Mouse (Mus musculus): ENCODE results near the gene Crebbp. TPM values are rescaled to one million over a fixed set of nuclear protein-coding genes. Genes with fewer than 3 reads are reported as not detected.
A peak's percentile ranks its signal among the peaks of the same experiment; 100 is the strongest.
"Not testable (repeated sequence)": the region's sequence is repeated elsewhere in the genome, so short reads cannot be mapped to it uniquely, and the experiment has no call there.

The Crebbp gene
- 10 to 100 TPM; 39.3 to 40.0 TPM for total RNA-seq (2021)
- long read RNA-seq, experiment 1, partial matches to known transcripts: 1 of 6 reads
- long read RNA-seq, experiment 1, other reads (novel, unspliced or antisense): 5 of 6 reads
- long read RNA-seq, experiment 2, partial matches to known transcripts: 0 of 1 reads
- long read RNA-seq, experiment 2, other reads (novel, unspliced or antisense): 1 of 1 reads

DNA sequence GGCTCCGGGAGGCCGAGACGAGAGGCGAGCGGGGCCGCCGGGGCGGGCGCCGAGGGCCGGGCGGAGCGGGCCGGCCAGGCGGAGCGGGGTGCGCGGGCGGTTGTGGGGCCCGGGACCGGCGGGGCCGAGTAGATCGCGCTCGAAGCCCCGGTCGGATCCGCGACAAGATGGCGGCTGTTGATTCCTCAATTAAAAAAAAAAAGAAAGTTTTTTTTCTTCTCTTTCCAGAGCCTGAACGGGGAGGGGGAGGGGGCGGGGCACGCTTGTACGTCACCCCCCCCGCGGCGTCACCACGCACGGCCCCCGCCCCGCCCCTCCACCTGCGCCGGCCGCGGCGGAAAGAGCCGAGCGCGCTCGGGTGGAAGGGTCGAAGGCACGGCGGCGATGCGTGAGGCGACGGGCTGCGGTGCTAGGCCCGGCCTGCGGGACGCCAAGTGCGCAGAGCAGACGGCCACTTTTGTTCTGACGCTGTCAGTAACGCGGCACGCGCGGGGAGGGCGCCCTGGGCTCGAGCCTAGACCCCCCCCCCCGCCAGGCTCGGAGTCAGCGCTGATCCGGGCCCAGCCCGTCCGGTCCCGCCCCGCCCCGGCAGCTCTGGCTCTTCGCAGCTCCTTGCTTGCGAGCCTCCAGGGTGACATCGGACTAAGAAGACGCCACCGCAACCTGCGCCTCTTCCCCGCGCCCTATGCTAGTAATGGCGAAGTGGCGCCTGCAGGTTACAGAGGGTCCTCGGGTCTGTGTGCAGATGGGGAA lies at the start of gene Crebbp:
Gene Crebbp (minus strand): TSS at position 199 of the 753 bp plus-strand sequence.
- DNase-seq: peak; percentile 90 to 92

DNA sequence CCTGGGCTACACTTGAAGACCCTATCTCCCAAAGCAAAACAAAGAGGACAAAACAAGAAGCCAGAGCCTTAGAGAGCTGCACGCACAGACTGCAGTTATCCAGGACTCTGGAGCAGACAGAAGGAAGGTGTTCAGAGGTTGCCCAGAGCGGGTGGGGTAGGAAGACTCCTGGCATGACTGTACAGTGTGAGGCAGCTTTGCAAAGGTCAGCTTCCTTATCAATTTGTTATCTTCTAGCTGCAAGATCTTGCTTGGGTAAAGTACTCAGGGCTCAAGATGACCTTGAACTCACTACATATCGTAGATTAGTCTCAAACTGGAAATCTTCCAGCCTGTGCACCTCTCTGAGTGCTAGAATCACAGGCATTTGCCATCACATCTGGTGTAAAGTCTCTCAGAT lies 49.7 kb upstream of the Crebbp start:
- no peak for DNase-seq

DNA sequence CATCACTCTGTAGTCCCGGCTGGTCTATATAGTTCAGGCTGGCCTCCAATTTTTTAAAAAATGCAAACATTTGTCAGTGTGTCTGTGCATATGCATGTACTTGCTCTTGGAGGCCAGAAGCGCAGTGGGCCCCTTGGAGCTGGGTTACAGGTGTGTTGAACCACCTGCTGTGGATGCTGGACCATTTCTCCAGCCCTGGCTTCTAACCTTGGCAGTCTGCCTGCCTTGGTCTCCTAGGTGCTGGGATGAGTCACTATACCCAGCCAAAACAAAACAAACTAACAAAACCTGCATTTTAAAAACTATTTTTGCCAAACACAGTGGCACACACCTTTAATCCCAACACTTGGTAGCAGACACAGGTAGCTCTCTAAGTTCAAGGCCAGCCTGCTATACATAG lies 43.7 kb upstream of the Crebbp start:
- no peak for DNase-seq

DNA sequence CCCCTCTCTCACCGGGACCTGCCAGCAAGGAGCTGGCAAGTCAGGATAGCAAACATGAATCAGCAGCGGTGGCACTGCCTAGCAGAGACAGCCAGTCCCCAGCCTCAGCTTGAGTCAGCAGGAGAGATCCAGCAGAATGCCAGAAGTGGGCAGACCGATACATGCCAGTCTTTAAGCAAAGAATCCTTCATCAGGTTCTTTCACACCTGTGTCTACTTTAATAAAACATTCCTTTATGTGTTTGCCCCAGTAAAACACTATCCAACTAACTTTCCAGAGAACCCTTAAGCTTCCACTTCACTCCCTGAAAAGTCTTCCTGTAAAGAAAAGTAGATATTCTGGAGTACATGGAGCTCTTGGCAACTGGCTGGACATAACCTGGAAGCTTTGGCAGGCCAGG lies 35.0 kb upstream of the Crebbp start:
- no peak for DNase-seq

DNA sequence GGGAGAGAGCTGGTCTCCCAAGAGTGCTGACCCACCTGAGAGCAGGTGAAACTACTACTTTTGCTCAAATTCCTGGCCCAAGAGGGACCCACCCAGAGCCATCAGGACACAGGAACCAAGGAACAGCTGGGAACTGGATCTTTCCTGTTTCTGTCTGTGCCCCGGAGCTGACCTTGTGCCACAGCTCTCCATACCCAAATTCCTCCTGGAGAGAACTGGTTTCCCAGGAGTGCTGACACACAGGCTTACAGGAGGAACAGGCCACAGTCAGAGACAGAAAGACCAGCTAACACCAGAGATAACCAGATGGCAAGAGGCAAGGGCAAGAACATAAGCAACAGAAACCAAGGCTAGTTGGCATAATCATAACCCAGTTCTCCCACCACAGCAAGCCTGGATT lies 31.4 kb upstream of the Crebbp start:
- DNase-seq: not testable (repeated sequence)

DNA sequence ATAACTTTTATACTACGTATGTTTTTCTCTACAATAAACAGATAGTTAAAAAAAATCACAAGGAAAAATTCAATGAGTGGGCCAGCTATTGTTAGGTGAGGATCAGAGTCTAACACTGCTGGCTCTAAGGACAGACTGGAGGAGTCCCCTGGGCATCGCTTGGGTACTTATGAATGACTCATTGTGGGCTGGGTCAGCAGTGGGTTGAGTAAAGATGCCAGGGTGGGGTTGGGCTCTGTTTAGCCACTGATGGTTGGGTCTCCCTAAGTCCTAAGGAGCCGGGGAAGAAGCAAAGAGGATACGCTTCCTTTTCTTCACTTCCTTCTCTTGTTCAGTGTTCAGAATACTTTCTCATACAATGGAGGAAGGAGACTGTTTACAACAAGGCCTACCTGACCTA lies 22.3 kb upstream of the Crebbp start:
- DNase-seq: no peak

DNA sequence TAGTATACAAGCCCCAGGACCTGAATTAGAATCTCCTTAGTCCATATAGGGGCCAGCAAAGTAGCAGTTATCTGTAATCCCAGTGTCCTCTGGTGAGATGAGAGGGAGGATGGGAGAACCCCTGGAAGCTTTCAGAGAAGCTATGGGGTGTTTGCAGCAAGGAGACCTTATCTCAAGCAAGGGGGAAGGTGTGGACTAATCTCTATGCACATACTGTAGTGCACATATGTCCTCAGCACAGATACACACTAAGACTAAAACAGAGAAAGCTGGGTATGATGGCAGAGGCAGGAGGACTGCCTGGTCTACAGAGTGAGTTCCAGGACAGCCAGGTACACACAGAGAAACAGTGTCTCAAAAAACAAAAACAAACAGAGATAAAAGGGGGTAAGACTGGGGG lies 21.8 kb upstream of the Crebbp start:
- DNase-seq: no peak

DNA sequence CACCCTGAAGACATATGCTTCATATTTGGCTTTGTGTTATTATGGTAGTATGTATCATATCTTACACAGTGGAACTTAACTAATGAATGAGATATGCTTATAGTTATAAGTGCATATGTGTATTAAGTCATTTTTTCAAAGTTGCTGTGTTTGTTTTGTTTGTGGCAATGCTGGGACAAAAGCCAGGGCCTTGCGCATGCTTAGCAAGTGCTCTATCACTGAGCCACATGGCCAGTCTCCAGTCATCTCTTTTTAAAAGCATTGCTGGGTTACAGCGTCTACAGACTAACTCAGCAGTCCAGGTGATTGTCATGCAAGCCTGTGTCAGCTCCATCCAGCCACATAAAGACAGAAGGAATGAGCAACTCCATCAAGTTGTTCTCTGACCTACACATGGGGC lies 12.0 kb upstream of the Crebbp start:
- DNase-seq: no peak

DNA sequence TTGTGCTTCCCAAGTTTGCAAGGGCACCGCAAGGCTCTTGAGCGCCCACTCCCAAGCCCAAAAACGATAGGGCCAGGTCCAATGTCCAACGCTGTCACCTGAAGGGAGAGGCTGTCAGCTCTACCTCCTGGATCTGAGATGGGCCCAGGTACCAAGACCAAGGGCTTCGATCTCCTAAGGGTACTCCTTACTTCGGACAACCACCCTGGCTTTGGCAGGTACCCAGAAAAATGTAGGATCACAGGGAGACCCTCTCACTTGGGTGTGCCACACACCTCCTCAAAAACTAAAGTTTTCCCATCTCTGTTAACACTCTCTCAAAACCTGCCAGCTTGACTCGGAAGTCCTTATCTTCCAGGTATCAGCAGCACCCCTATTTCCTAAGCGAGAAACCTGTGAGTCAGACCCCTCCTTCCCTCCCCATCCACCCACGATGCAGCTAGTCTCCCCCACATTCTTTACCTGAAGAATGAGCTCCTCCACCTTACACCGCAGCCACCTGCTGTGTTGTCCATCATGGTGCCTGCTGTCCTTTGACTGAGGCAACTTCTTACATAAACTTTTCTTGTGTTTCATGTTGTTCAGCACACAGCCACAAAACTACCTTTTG lies 939 bp upstream of the Crebbp start:
- no peak for DNase-seq

DNA sequence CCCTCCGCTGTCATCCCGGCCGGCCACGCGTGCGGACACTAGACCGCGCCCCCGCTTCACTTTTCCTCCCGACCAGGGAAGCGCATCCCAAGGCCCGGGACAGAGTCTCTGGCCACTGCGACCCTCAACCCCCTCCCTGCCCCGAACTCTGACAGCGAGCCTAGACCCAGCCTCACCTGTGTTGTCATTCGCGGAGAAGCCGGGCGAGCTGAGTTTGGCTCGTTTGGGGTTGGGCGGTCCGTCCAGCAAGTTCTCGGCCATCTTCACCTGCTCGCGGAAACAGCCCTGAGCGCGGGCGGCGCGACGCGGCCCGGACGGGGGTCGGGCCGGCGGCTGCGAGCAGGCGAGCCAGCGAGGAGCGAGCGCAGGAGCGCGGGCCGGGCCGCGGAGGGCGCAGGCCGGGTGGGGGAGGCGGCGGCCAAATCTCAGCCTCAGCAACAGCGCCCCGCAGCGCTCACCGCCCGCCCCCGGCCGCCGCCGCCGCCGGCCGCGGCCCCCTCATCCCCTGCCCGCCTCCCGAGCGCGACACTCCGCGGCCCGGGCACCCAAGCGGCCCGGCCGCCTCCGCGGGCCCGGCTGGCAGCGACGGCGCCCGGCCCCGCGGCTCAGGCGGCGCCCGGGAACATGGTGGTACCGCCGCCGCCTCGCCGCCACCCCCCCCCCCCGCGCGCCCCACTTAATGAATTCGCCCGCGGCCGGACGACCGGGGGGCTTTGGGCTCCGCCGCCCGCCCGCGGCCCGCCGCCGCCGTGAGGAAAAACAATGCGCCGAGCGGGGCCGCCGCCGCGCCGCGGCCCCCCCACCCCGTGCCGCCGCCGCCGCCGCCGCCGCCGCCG lies 616 bp downstream of the Crebbp start:
- peak; percentile 68 to 75 for DNase-seq

DNA sequence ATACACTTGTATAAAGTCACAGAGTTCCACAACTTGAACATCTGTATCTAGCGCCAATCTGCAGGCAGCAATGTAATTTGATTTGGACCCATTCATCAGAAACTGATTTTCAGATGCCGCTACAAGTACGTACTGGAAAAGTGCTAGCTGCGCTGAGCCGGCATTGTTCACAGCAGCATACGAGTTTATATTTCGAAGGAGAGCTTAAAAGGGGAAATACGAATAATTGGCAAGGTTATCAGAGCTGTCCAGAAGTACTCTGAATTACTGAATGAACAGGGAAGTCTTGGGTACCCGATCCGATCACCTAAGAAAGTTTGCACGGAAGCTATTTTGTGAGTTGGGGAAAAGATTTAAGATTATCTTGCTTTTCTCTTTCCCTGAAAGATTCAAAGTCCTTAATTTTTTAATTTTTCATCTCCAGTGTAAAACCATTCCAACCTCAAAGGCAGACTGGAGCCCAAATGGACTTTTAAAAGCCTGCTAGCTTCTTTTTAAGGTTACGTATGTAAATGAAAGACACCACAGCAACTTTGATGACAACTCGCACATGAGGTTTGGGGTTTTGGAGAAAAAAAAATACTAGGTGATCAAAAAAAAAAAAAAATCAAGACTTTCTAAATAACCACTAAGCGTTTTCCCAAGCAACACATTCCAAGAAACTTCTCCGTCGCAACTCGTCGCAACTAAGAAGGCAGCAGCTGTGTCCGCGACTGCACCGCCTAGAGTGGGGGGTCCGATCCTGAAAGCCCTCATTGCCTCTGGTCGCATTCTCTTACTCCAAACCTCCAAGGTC lies 1.4 kb downstream of the Crebbp start:
- no peak for DNase-seq

DNA sequence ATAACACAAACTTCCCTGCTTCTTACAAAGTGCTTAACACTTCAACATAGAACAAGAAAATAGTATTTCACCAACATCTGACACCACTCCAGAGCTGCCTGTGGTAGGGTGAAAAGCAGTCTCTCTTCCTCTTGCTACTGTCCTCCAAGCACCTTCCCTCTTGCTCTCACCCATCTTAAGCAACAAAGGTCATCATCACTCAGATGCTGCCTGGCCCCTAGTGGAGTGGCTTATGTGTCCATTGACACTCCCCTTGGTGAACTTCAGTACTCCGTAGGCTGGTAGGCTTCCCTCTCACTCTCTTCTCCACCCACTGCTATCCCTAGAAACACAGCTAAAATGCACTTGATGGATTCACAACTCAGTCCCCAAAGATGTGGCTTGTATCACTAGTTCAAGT lies 3.5 kb downstream of the Crebbp start:
- DNase-seq: no peak

DNA sequence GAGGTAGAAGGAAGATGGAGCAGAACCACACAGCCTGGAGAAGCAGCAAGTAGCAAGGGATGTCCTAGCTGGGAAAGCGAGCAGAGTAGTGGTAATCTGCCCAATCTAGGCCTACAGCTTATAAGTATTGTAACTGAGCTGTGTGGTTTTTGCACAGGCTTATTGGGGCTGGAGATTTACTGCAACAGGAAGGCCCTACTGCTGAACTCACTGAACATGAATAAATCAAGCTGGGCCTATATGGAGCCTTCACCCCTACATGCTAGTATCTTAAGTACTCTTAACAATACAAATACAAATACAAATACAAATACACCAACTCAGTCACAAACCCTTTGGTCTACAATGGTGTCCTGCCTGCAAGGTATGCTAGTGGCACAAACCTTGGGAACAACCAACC lies 10.2 kb downstream of the Crebbp start:
- DNase-seq: no peak

DNA sequence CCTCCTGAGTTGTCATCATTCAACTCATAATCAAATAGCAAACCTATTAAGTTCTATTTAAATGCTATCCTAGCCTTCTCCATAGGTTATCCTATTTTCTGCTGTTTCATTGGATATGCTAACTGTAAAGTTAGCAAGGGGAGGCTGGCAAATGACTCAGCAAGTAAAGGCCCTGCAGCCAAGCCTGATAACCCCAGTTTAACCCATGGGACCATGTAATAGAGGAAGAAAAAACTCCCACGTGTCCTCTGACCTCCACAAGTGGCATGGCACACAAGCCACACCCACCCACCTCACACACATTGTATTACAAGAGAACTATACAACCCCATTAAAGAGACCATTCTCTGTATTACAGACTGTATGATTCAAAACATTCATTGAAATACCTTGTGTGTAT lies 13.8 kb downstream of the Crebbp start:
- DNase-seq: no peak

DNA sequence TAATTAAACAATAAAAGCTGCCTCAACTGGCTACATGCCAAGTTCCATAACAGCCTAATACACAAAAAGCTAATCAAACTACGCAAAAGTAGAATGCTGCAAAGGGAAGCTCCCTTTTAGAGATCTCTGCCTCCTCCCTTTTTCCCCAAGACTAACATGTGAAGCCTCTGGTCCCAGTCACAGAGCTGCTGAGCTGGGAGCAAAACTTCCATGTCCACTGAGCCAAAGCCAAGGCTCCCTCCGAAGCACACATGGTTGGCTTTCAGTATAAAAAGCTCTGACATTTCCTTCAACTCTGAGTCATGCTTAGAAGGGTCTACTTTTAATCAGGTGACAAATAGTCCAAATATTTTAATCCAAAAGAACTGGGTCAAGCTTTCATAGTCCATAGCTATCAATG lies 14.2 kb downstream of the Crebbp start:
- DNase-seq: peak in 1 of 2 experiments; percentile 15

DNA sequence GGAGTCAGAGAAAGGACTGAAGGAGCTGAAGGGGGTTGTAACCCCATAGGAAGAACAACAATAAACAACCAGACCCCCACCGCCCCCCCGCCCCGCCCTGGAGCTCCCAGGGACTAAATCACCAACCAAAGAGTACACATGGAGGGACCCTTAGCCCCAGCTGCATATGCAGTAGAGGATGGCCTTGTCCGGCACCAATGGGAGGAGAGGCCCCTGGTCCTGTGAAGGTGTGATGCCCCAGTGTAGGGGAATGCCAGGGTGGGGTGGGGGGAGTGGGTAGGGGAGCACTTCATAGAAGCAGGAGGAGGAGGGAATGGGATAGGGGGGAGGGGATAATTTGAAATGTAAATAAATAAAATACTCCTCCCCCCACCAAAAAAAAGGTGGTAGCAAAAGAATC lies 15.8 kb downstream of the Crebbp start:
- no peak for DNase-seq

DNA sequence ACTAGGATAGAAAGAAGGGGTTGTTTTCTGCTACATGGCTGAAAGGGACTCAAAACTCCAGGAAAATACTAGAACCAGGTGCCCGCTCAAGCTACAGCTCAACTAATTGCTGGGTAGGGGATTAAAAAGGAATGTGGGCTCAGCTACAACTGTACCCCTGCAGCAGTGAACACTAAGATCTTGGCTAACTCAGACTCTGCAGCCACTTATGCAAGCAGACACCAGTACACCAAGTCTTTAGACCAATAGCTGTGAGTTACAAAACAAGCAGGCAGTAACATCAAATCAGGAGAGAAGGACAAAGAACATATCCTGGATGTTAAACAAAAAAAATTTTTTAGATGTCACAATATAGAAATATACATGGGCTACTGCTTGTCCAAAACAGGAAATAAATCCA lies 23.6 kb downstream of the Crebbp start:
- DNase-seq: no peak

DNA sequence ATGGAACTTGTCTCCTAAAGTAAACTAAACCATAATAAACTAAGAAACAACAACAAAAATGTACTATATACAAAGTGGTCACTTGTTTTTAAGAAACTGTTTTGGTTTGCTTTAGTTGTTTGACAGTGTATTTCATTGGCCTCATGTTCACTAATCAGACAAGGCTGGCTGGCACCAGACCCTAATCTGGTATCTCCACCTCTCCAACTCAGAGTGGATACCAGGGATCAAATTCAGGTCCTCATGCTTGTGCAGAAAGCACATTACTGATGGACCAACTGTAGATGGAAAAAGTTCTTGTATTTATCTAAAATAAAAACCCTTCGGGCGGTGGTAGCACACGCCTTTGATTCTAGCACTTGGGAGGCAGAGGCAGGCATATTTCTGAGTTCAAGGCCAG lies 38.7 kb downstream of the Crebbp start:
- no peak for DNase-seq

DNA sequence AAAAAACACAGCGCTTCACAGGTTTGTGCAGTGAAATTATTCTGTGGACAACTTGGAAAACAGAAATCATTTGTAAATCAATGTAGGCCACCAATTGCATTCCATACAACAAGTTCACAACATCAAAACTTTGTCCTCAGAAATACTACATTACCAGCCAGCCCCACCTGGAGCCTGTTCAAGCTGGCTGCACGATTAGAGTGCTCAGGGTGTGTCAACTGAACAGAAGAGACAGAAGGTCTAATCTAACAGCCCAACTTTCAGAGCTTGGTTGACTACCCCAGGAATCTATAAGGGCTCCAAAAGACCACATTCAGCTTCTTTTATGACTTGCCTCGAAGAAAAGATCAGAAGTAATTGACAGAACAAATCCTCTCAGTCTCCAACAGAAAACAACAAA lies 44.3 kb downstream of the Crebbp start:
- DNase-seq: no peak

DNA sequence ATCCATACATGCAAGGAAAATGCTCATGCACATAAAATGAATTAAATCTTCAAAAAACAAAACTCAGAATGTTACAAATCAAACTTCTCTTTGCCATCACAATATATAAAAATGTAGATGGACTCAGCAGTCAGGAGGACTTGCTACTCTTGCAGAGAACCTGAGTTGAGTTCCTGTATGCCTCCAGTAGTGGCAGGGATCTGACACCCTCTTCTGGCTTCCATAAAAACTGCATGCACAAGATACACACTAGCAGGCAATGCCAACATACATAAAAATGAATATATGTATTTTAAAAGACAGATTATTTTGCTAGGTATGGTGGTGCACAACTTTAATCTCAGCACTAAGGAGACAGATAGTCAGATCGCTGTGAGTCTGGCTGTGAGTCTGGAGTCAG lies 45.3 kb downstream of the Crebbp start:
- no peak for DNase-seq

DNA sequence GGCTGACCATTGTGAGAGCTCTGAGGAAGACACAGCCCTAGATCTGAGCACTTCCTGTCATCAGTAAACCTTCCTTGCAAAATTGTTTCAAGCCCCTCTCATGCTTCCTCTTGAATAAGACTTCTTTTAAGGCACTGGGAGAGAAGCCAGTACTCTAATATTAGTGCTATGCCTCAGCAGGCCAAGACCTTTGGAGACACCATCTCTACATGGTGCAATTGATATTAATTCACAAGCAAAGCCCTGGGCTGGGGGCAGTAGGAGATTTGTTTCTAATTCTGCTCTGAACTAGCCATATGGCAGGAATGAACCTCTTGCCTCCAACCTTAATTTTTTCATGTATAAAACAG lies 52.9 kb downstream of the Crebbp start:
- peak in 1 of 2 experiments; percentile 11 for DNase-seq

DNA sequence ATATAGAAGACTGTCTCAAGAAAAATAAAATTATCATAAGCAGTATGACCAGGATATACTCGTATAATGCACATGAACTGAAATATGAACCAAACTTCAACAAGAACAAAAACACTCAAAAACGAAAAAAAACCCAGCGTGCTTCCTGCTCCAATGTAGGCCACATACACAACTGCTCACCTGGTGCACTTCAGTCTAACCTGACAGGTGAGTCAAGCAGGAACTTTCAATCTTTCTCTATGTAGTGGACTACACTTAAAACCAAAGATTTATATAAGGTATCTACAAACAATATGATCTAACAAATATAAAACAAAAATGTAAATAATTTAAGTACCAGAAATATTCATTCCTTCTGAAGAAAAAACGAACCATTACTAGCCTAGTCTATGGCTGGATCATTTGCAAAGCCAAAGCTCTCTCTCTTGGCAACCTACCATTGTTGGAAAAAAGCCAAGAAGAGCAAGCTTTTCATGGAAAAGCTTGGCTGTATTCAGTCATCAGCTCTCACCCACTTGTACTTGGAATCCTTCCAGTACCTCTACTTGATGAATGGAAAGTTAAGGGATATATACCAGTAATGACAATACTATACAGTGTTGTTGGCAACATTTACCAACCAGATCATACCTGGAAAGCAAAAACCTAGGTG lies 53.4 kb downstream of the Crebbp start:
- peak; percentile 78 to 80 for DNase-seq

All from heart, adult 18-20 months (tissue).